Mouse (Mus musculus): Measurements from ENCODE around the gene Orai3. TPM values are rescaled to one million over a fixed set of nuclear protein-coding genes. Genes with fewer than 3 reads are reported as not detected.

Orai3 gene
- polyA plus RNA-seq, 1 experiment from 2014 or later = 27.2 TPM

DNA sequence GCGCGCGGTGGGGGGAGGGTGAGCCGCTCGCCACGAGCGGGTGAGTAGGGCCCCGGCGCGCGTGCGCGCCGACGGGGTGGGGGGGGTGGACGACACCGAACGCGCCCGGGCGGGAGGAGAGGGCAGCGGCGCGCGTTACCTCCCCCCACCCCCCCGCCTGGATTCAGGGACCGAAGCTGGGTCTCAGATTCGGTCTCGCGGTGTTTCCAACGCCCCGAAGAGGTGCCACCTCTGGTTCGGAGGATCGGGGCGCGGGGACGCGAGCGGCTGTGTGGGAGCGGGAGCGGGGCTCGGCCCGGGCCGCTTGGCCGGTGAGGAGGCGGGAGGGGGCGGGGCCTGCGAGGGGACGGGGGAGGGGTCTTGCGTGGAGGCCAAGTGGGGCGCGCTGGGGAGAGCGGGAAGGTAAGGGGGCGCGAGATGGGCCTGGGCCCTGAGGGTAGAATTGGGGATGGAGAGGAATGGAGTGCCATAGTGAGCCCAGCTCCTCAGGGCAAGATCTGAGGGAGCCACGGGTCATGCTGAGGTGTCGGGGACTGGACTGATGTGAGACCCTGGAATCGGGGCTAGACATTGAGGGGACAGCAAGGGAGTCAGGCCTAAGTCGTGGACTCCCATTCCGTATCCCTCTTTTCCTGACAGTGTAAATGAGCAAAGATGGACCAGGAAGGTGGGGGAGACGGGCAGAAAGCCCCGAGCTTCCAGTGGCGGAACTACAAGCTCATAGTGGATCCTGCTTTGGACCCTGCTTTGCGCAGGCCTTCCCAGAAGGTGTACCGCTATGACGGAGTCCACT is 8.1 kb downstream of the Orai3 start:
- WGBS = 1% methylated on average over 58 of the region's 66 CpGs
- H3K36me3 ChIP-seq (ENCODE audit: insufficient read depth, low read length) = peaks cover 21% of the 10 kb centered on the region

DNA sequence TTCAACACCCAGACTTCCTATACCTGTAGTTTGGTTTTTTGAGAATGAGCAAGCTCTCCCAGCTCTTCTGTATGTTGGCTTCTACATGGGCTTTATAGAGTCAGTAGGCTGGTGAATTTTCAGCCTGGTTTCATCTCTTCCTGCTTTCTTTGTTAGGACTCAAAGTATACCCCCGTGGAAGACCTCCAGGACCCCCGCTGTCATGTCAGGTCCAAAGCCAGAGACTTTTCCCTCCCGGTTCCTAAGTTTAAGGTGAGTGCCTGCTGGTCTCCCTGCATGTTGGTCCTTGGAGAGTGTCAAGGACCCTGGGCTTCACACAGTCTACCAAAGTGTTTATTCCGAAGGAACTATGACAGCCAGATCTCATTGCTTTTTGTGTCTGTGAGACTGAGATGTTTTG is 8.7 kb downstream of the Orai3 start:
- 74% methylated on average over 4 of the region's 4 CpGs for WGBS
- no peak for TF ChIP-seq CTCF (IDR thresholded peaks at IDR 0.05; ENCODE audit: low read depth)
- H3K27ac ChIP-seq = no peak overlapping the region
- H3K9me3 ChIP-seq (replicated peaks; ENCODE audit: low read length) = no peaks in the 10 kb centered on the region
- peaks cover 5% of the 10 kb centered on the region; the same call in 1 of the 2 replicates for H3K4me1 ChIP-seq (replicated peaks; ENCODE audit: insufficient read depth, low read length)
- peak overlapping the region; percentile 90 for H3K4me3 ChIP-seq (replicated peaks; ENCODE audit: low read depth, low read length)
- peaks cover 21% of the 10 kb centered on the region for H3K36me3 ChIP-seq (ENCODE audit: insufficient read depth, low read length)
- H3K9ac ChIP-seq (ENCODE audit: low read depth, low read length) = peak overlapping the region; percentile 94
- ATAC-seq (replicated peaks; ENCODE audit: low FRiP score, low read depth) = no peak
- H3K4me2 ChIP-seq (ENCODE audit: low read length) = peak overlapping the region; percentile 84
- no peaks in the 10 kb centered on the region for H3K27me3 ChIP-seq (ENCODE audit: insufficient read depth, low read length)
- DNase-seq (ENCODE audit: low spot score) = no peak

More for the DNA sequence above, 8.1 kb downstream of the Orai3 start:
- H3K4me3 ChIP-seq (replicated peaks; ENCODE audit: low read depth, low read length) = peak overlapping the region; percentile 90
- peak overlapping the region; percentile 94 for H3K9ac ChIP-seq (ENCODE audit: low read depth, low read length)
- ATAC-seq (replicated peaks; ENCODE audit: low FRiP score, low read depth) = peak; percentile 41
- peak overlapping the region; percentile 84 for H3K4me2 ChIP-seq (ENCODE audit: low read length)
- no peaks in the 10 kb centered on the region for H3K27me3 ChIP-seq (ENCODE audit: insufficient read depth, low read length)
- no peak for TF ChIP-seq CTCF (IDR thresholded peaks at IDR 0.05; ENCODE audit: low read depth)
- H3K27ac ChIP-seq = peak overlapping the region; percentile 98
- peaks cover 5% of the 10 kb centered on the region; the same call in 1 of the 2 replicates for H3K4me1 ChIP-seq (replicated peaks; ENCODE audit: insufficient read depth, low read length)
- H3K9me3 ChIP-seq (replicated peaks; ENCODE audit: low read length) = no peaks in the 10 kb centered on the region
- peak; percentile 56 for DNase-seq (ENCODE audit: low spot score)

DNA sequence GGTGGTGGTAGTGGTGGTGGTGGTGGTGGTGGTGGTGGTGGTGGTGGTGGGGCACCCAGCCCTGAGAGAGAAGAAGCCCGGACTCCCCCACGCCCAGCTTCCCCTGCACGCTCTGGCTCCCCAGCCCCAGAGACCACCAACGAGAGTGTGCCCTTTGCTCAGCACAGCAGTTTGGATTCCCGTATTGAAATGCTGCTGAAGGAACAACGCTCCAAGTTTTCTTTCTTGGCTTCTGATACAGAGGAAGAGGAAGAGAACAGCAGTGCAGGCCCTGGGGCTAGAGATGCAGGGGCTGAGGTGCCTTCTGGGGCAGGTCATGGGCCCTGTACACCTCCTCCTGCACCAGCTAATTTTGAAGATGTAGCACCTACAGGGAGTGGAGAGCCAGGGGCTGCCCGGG is 15.7 kb downstream of the Orai3 start, which contains the start of gene Gm49388:
Gene Gm49388, plus strand, starts transcription at position 301 of the 400 bp plus-strand sequence.
- Histone ChIP-seq H3K27me3 (ENCODE audit: insufficient read depth, low read length) (no peaks in the 10 kb centered on the region), H3K27ac (no peak within 1 kb of the TSS), H3K9ac (ENCODE audit: low read depth, low read length) (no peak within 1 kb of the TSS), H3K36me3 (ENCODE audit: insufficient read depth, low read length) (peaks cover 77% of the 10 kb centered on the region), H3K4me2 (ENCODE audit: low read length) (no peak within 1 kb of the TSS), H3K4me1 (replicated peaks; ENCODE audit: insufficient read depth, low read length) (no peaks in the 10 kb centered on the region), H3K4me3 (replicated peaks; ENCODE audit: low read depth, low read length) (no peak within 1 kb of the TSS), H3K9me3 (replicated peaks; ENCODE audit: low read length) (no peaks in the 10 kb centered on the region)
- DNase-seq (ENCODE audit: low spot score) = no peak
- no peak for ATAC-seq (replicated peaks; ENCODE audit: low FRiP score, low read depth)
- TF ChIP-seq CTCF (IDR thresholded peaks at IDR 0.05; ENCODE audit: low read depth) = no peak
- 93% methylated on average over 7 of the region's 7 CpGs for WGBS

DNA sequence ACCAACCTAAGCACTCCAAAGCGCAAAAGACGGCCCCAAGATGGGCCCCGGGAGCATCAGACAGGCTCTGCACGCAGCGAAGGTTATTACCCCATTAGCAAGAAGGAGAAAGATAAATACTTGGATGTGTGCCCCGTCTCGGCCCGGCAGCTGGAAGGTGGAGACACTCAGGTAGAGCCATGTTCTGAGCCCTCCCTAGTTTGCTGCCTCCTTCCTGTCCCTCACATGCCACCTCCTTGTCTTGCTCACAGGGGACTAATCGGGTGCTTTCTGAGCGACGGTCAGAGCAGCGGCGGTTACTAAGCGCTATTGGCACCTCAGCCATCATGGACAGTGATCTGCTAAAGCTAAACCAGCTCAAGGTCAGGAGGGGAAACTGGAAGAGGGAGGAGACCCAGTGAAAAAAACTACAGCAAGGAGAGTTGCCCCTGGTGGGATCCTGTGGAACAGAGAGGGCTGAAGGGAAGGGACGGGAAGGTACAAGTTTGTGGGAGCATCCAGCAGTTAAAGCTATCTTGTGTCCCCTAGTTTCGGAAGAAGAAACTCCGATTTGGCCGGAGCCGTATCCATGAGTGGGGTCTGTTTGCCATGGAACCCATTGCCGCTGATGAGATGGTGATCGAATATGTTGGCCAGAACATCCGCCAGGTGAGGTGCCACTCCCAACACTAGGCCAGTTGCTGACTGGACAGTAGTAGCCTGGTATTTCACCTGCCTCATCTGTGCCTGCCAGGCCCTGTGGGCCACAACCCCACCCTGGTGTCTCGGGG is 27.6 kb downstream of the Orai3 start:
- DNase-seq (ENCODE audit: low spot score) (no peak), ATAC-seq (replicated peaks; ENCODE audit: low FRiP score, low read depth) (no peak)
- WGBS = 88% methylated on average over 23 of the region's 23 CpGs
- TF ChIP-seq CTCF (IDR thresholded peaks at IDR 0.05; ENCODE audit: low read depth) = no peak
- H3K4me2 ChIP-seq (ENCODE audit: low read length) = no peak overlapping the region
- no peaks in the 10 kb centered on the region for H3K9me3 ChIP-seq (replicated peaks; ENCODE audit: low read length)
- H3K27ac ChIP-seq = no peak overlapping the region
- 0 out of 2 replicates have a peak, but pooled peaks cover 5% of the 10 kb centered on the region for H3K4me1 ChIP-seq (replicated peaks; ENCODE audit: insufficient read depth, low read length)
- H3K4me3 ChIP-seq (replicated peaks; ENCODE audit: low read depth, low read length) = no peak overlapping the region
- no peaks in the 10 kb centered on the region for H3K27me3 ChIP-seq (ENCODE audit: insufficient read depth, low read length)
- no peak overlapping the region for H3K9ac ChIP-seq (ENCODE audit: low read depth, low read length)
- peaks cover 63% of the 10 kb centered on the region for H3K36me3 ChIP-seq (ENCODE audit: insufficient read depth, low read length)

DNA sequence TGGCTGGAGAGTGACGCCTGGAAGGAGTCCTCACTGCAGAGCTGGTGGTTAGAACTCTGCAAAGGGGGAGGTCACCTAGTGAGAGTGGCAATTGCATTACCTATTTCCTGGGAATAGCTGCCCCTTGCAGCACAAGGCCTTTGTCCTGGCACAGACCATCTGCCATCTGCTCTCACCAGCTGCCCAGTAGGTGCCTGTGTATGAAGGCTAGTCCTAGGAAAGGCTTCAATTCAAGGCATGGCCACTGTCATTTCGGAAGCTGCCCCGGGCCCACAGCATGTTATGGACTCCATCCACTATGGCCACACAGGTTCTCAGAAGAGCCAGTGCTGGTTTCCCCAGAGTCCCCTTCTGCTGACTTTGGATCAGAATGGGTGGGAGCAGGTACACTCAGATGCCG is 29.0 kb downstream of the Orai3 start:
- 0 out of 2 replicates have a peak, but pooled peaks cover 5% of the 10 kb centered on the region for H3K4me1 ChIP-seq (replicated peaks; ENCODE audit: insufficient read depth, low read length)
- no peak for ATAC-seq (replicated peaks; ENCODE audit: low FRiP score, low read depth)
- H3K9ac ChIP-seq (ENCODE audit: low read depth, low read length) = no peak overlapping the region
- no peaks in the 10 kb centered on the region for H3K27me3 ChIP-seq (ENCODE audit: insufficient read depth, low read length)
- 91% methylated on average over 4 of the region's 4 CpGs for WGBS
- DNase-seq (ENCODE audit: low spot score) = no peak
- peaks cover 50% of the 10 kb centered on the region for H3K36me3 ChIP-seq (ENCODE audit: insufficient read depth, low read length)
- H3K4me2 ChIP-seq (ENCODE audit: low read length) = no peak overlapping the region
- no peak overlapping the region for H3K27ac ChIP-seq
- H3K4me3 ChIP-seq (replicated peaks; ENCODE audit: low read depth, low read length) = no peak overlapping the region
- no peaks in the 10 kb centered on the region for H3K9me3 ChIP-seq (replicated peaks; ENCODE audit: low read length)
- no peak for TF ChIP-seq CTCF (IDR thresholded peaks at IDR 0.05; ENCODE audit: low read depth)

DNA sequence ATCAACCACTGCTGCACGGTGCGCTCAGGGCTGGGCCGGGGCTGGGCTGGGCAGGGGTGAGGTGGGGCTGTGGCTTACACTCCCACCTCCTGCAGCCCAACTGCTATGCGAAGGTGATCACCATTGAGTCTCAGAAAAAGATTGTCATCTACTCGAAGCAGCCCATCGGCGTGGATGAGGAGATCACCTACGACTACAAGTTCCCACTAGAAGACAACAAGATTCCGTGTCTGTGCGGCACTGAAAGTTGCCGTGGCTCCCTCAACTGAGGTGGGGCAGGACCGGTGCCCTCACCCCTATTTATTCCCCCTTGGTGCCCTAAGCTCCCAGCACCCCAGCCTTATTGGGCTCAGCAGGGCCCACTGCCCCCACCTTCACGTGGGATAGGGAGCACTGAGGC is 29.6 kb downstream of the Orai3 start:
- no peak for TF ChIP-seq CTCF (IDR thresholded peaks at IDR 0.05; ENCODE audit: low read depth)
- no peak overlapping the region for H3K9ac ChIP-seq (ENCODE audit: low read depth, low read length)
- no peak overlapping the region for H3K27ac ChIP-seq
- no peak overlapping the region for H3K4me2 ChIP-seq (ENCODE audit: low read length)
- H3K9me3 ChIP-seq (replicated peaks; ENCODE audit: low read length) = no peaks in the 10 kb centered on the region
- H3K4me3 ChIP-seq (replicated peaks; ENCODE audit: low read depth, low read length) = no peak overlapping the region
- DNase-seq (ENCODE audit: low spot score) (no peak), ATAC-seq (replicated peaks; ENCODE audit: low FRiP score, low read depth) (no peak)
- H3K27me3 ChIP-seq (ENCODE audit: insufficient read depth, low read length) = no peaks in the 10 kb centered on the region
- WGBS = 86% methylated on average over 13 of the region's 13 CpGs
- H3K36me3 ChIP-seq (ENCODE audit: insufficient read depth, low read length) = peaks cover 48% of the 10 kb centered on the region
- H3K4me1 ChIP-seq (replicated peaks; ENCODE audit: insufficient read depth, low read length) = 0 out of 2 replicates have a peak, but pooled peaks cover 5% of the 10 kb centered on the region

Data from kidney, postnatal 0 days (tissue).